Mouse (Mus musculus) midbrain, embryonic 11.5 days (tissue): ENCODE measurements around the gene Gm20605. TPM values are rescaled to one million over a fixed set of nuclear protein-coding genes. Genes with fewer than 3 reads are reported as not detected.

ENCODE experiments used
- ATAC-seq: fragments of 200-750 bp; cut with Nextera tagmentation; 2 replicates; pipeline ENCODE4 v1.8.0; 2017; ENCODE audit warnings: moderate TSS enrichment, moderate library complexity; ENCODE audit not compliant: low FRiP score
- DNase-seq: peaks from one replicate; pipeline ENCODE4 v3.0.0; 2015; ENCODE audit warnings: low spot score; ENCODE audit errors: missing footprints
- H3K27ac ChIP-seq: fragments of 300-500 bp; sonication (generic); 2 replicates; pipeline ENCODE4 v1.5.1; 2014; ENCODE audit warnings: low read depth, low read length
- H3K27me3 ChIP-seq: fragments of 300-500 bp; sonication (generic); 2 replicates; pipeline ENCODE4 v1.6.1; 2014; ENCODE audit warnings: mild to moderate bottlenecking, low read length, moderate library complexity, mixed read lengths; ENCODE audit not compliant: control insufficient read depth, insufficient read depth
- H3K36me3 ChIP-seq: fragments of 300-500 bp; sonication (generic); 2 replicates; pipeline ENCODE4 v1.6.1; 2014; ENCODE audit warnings: mild to moderate bottlenecking, low read length, moderate library complexity, mixed read lengths; ENCODE audit not compliant: control insufficient read depth, insufficient read depth
- H3K4me1 ChIP-seq: fragments of 300-500 bp; sonication (generic); 2 replicates; pipeline ENCODE4 v1.6.1; 2014; ENCODE audit warnings: low read length; ENCODE audit not compliant: control insufficient read depth, insufficient read depth
- H3K4me2 ChIP-seq: fragments of 300-500 bp; sonication (generic); 2 replicates; pipeline ENCODE4 v1.6.1; 2014; ENCODE audit warnings: mild to moderate bottlenecking, moderate library complexity
- H3K4me3 ChIP-seq: fragments of 300-500 bp; sonication (generic); 2 replicates; pipeline ENCODE4 v1.5.1; 2014; ENCODE audit warnings: low read depth, low read length
- H3K9ac ChIP-seq: fragments of 300-500 bp; sonication (generic); 2 replicates; pipeline ENCODE4 v1.6.1; 2014; ENCODE audit warnings: low read length
- H3K9me3 ChIP-seq: fragments of 300-500 bp; sonication (generic); 2 replicates; pipeline ENCODE4 v1.6.1; 2016; ENCODE audit warnings: low read length; ENCODE audit not compliant: control insufficient read depth
- WGBS: fragments of 180-500 bp; shearing (Covaris S2); extraction: QIAGEN DNeasy Blood & Tissue Kit; methylation state at CpG from one replicate; pipeline ENCODE4 v1.1.7; 2014; 5-methylcytosine and 5-hydroxymethylcytosine counted together
- polyA plus RNA-seq: library from polyadenylated mRNA; unstranded; fragments of >200 nt; fragmentation: Nextera tagmentation; extraction: Ambion mirVana; gene quantifications from 2 replicates; pipeline ENCODE4 v1.2.1, GENCODE M21; 2014

The Gm20605 gene
- polyA plus RNA-seq, 1 experiment from 2014 or later = 4.5 TPM

DNA sequence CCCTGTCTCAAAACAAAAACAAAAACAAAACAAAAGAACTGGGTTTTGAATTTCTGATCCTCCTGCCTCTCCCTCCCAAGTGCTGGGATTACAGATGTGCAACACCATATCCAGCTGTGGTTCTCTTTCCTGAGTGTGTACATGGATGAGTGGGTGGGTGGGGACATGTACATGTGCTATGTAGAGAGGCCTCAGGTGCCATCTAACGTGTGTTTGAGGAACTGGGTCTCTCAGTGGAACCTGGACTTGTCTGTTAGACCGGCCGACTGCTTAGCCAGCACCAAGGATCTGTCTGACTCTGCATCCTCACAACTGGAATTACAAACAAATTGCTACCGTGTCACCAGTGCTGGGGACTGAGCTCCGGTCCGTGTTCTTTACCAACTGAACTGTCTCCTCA lies 31.4 kb upstream of the Gm20605 start:
- peak; percentile 59 for DNase-seq
- Histone ChIP-seq H3K9ac (no peak overlapping the region), H3K27ac (no peak overlapping the region), H3K9me3 (no peaks in the 10 kb centered on the region), H3K27me3 (no peaks in the 10 kb centered on the region), H3K4me1 (peaks cover 14% of the 10 kb centered on the region), H3K4me3 (no peak overlapping the region), H3K4me2 (no peak overlapping the region), H3K36me3 (no peaks in the 10 kb centered on the region; the same call in 1 of the 2 replicates)
- ATAC-seq = no peak
- WGBS = 91% methylated on average over 6 of the region's 6 CpGs

DNA sequence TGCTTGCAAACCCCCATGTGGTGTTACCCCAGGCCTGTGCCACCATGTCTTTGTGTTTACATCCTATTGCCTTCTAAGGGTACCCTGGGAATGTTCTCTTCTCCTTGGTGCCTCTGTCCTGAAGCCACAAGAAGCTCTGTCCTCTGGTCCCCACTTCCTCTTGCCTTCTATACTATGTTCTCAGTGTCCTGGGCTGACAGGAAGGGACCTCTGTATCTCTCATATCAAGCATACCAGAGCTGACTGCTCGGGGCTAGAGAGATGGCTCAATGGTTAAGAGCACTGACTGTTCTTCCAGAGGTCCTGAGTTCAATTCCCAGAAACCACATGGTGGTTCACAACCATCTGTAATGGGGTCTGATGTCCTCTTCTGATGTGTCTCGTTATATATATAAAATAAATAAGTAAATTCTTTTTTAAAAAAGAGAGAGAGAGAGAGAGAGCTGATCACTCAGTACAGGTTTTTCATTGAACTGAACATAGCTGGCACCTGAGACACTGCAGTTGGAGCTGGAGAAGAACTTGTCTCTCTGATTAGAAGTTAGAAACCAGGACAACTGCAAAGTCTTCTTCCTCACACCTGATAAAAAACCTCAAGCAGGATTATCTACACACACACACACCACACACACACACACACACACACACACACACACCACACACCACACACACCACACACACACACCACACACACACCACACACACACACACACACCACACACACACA lies 30.7 kb upstream of the Gm20605 start:
- H3K9ac ChIP-seq = no peak overlapping the region
- DNase-seq (no peak), ATAC-seq (no peak)
- peaks cover 14% of the 10 kb centered on the region for H3K4me1 ChIP-seq
- H3K27me3 ChIP-seq = no peaks in the 10 kb centered on the region
- 89% methylated on average over 2 of the region's 2 CpGs for WGBS
- H3K4me2 ChIP-seq = no peak overlapping the region
- no peaks in the 10 kb centered on the region; the same call in 1 of the 2 replicates for H3K36me3 ChIP-seq
- H3K4me3 ChIP-seq = no peak overlapping the region
- H3K9me3 ChIP-seq = no peaks in the 10 kb centered on the region
- H3K27ac ChIP-seq = no peak overlapping the region

DNA sequence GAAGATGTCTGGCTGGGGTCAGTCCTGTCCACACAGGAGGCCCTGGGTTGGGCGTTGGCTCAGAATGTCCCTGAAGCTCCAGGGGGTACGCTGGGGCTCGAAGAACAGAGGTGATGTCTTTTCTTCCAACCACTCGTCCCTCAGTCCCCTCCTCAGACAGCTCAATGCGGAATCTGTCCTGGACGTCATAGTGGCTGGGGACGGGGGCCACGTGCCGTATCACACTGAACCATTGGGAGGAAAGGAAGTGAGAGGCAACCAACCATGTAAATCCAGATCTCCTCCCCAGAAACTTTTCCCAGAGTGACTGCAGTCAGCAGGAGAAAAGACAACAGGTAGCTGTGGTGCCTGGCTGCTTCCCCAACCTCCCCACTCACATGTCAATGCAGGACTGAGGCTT lies 29.4 kb upstream of the Gm20605 start:
- Histone ChIP-seq H3K27ac (no peak overlapping the region), H3K4me2 (peak overlapping the region; percentile 92), H3K9ac (no peak overlapping the region; the same call in 1 of the 2 replicates), H3K4me3 (peak overlapping the region; percentile 49; the same call in 1 of the 2 replicates), H3K9me3 (no peaks in the 10 kb centered on the region), H3K36me3 (no peaks in the 10 kb centered on the region; the same call in 1 of the 2 replicates), H3K4me1 (peaks cover 14% of the 10 kb centered on the region), H3K27me3 (no peaks in the 10 kb centered on the region)
- DNase-seq (no peak), ATAC-seq (no peak)
- WGBS = 54% methylated on average over 9 of the region's 9 CpGs

DNA sequence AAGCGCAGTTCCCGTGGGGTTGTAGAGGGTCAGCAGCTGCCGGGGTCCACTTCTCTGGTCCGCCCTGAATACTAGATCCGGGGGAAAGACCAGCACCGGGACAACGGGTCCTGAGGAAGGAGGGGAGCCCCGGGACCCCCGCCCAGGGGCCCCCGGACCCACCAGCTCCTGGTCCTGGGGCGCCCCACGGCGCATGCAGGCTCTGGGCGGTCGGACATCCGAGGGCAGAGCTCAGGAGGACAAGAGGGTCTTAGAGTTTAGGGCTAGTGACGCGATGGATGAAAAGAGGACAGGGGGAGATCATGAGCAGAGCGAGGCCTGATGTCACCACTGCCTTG lies 28.7 kb upstream of the Gm20605 start:
- no peaks in the 10 kb centered on the region for H3K9me3 ChIP-seq
- no peak overlapping the region; the same call in 1 of the 2 replicates for H3K27ac ChIP-seq
- no peaks in the 10 kb centered on the region; the same call in 1 of the 2 replicates for H3K36me3 ChIP-seq
- H3K27me3 ChIP-seq = no peaks in the 10 kb centered on the region
- H3K9ac ChIP-seq = peak overlapping the region; percentile 74
- no peak; the same call in 1 of the 2 replicates for ATAC-seq
- WGBS = 2% methylated on average over 19 of the region's 19 CpGs
- peaks cover 14% of the 10 kb centered on the region for H3K4me1 ChIP-seq
- DNase-seq = no peak
- H3K4me2 ChIP-seq = peak overlapping the region; percentile 92
- H3K4me3 ChIP-seq = peak overlapping the region; percentile 49

DNA sequence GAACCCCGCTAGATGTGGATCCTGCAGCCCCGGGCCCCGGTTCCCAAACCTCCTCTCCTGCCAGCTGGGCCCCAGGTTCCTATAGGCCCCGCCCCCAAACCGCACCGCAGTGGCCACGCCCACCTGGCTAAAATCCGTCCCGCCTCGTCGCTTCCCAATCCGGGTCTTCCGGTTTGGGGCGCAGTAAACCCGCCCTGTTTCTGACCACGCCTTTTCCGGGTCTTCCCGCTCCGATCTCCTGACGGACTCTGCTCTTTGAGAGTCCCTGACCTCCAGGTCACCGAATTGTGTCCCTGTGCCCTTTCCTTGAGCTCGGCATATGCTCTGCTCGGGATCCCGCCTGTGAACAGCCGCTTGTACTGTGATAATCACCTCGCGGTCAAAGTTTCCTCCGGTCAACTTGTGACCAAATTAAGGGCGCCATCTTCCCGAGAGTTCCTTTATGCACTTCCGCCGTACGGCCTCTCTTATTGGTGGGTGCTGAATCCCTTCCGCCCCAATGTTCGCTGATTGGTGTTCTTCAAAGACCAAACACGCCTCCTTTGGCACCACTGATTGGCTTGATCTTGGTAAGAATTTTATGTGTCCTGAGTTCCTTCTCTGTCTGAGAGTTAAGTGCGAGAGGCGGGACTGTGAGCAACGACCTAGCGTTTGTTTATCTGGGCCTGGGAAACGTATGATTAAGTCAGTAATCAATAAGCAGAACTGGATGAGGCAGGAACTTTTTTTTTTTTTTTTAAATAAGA lies 28.2 kb upstream of the Gm20605 start, which contains the start of gene Mospd3:
Gene Mospd3 (minus strand): TSS at position 440 of the 746 bp plus-strand sequence.
- H3K4me2 ChIP-seq = peak within 1 kb of the TSS; percentile 92
- ATAC-seq (peak; percentile 95), DNase-seq (peak; percentile 100)
- H3K27me3 ChIP-seq = no peaks in the 10 kb centered on the region
- peak within 1 kb of the TSS; percentile 49 for H3K4me3 ChIP-seq
- no peaks in the 10 kb centered on the region; the same call in 1 of the 2 replicates for H3K36me3 ChIP-seq
- peaks cover 14% of the 10 kb centered on the region for H3K4me1 ChIP-seq
- peak within 1 kb of the TSS; percentile 61; the same call in 1 of the 2 replicates for H3K27ac ChIP-seq
- peak within 1 kb of the TSS; percentile 74 for H3K9ac ChIP-seq
- WGBS = under 1% methylated on average over 41 of the region's 41 CpGs
- no peaks in the 10 kb centered on the region for H3K9me3 ChIP-seq

DNA sequence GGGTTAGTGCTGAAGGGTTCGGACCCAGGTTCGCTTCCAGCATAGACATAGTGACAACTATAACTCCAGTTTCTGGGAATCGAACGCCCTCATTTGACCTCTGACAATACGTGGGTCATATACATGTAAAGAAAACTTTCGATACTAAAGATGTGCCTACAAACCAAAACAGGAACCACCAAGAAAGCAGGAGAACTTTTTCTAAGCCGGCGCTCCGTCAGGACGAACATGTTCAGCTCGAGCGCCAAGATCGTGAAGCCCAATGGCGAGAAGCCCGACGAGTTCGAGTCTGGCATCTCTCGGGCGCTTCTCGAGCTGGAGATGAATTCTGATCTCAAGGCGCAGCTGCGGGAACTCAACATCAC lies 27.6 kb upstream of the Gm20605 start:
- Histone ChIP-seq H3K4me3 (peak overlapping the region; percentile 49), H3K4me1 (peaks cover 14% of the 10 kb centered on the region), H3K9ac (peak overlapping the region; percentile 57; the same call in 1 of the 2 replicates), H3K36me3 (no peaks in the 10 kb centered on the region; the same call in 1 of the 2 replicates), H3K9me3 (no peaks in the 10 kb centered on the region), H3K27ac (no peak overlapping the region), H3K4me2 (peak overlapping the region; percentile 92), H3K27me3 (no peaks in the 10 kb centered on the region)
- DNase-seq (peak; percentile 95), ATAC-seq (no peak)
- WGBS = 1% methylated on average over 22 of the region's 22 CpGs

DNA sequence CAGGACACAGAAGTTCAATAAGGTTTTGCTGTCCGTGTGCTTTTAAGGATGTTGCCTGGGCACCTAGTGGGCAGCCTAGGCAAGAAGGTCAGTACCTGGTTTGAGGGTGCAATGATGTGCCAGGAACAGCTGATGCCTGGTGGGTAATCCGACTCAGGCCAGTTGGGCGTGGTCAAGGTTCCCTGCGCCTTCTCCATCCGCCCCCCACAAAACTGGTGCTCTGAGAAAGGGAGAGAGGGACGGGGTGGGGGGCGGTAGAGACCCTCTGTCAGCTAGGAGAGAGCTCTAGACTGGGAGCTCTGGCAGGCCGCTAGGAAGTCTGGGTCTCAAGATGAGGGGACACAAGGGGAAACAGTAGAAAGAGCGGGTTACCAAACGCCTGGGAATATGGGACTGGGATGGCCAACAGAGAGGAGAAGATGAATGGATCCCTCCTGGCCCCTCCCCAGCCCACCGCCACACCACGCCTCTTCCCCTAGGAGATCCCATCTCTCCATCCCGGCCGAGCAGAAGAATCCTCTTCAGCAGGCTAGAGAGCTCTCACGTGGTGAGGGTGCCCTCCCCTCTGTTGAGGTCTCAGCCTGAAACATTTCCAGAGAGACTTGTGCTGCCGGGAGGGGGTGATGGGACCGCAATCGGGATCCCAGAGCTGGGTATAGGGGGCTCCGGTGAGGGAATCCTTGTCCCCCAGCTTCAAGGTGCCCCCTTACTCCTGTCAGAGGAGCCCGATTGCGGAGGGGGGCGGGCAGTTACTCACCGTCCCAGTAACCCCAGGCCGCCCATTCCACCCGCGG lies 20.9 kb upstream of the Gm20605 start:
- H3K4me3 ChIP-seq = 0 out of 2 replicates have a peak overlapping the region, but pooled peaks have one; percentile 3
- peak overlapping the region; percentile 13; the same call in 1 of the 2 replicates for H3K4me2 ChIP-seq
- DNase-seq (peak; percentile 86), ATAC-seq (no peak)
- no peaks in the 10 kb centered on the region for H3K36me3 ChIP-seq
- H3K27me3 ChIP-seq = no peaks in the 10 kb centered on the region; the same call in 1 of the 2 replicates
- H3K9ac ChIP-seq = peak overlapping the region; percentile 36
- 10% methylated on average over 26 of the region's 26 CpGs for WGBS
- H3K27ac ChIP-seq = no peak overlapping the region
- H3K4me1 ChIP-seq = peaks cover 26% of the 10 kb centered on the region
- no peaks in the 10 kb centered on the region for H3K9me3 ChIP-seq

DNA sequence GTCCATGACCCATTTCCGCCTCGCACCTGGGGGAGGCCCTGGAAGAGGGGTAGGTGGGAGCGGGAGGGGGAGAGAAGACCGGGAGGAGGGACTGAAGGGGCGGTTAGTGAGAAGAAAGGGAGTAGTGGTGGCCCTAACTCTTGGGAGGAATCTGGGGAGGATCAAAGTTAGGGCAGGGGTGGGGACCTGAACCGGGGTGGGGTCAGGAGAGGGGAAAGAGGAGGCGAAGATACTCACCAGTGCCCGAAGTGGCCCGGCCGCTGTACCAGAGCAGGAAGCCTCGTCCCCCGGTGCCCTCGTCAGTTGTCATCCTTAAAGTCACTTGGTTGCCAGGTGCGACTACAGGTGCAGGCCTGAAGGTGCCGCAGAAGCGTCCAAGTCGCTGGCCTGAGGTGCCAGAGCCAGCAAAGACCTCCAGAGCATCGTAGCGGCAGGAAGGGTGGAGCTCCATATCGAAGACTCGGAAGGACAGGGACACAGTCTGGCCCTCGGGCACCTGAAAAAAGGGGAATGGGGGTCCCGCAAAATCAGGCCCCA lies 20.3 kb upstream of the Gm20605 start:
- H3K27ac ChIP-seq = no peak overlapping the region
- DNase-seq = no peak

More for the DNA sequence above, 20.3 kb upstream of the Gm20605 start:
- peak overlapping the region; percentile 13; the same call in 1 of the 2 replicates for H3K4me2 ChIP-seq
- peaks cover 26% of the 10 kb centered on the region for H3K4me1 ChIP-seq
- no peaks in the 10 kb centered on the region for H3K9me3 ChIP-seq
- no peak for ATAC-seq
- H3K9ac ChIP-seq = peak overlapping the region; percentile 36
- WGBS = 14% methylated on average over 23 of the region's 23 CpGs
- H3K36me3 ChIP-seq = no peaks in the 10 kb centered on the region
- no peaks in the 10 kb centered on the region; the same call in 1 of the 2 replicates for H3K27me3 ChIP-seq
- 0 out of 2 replicates have a peak overlapping the region, but pooled peaks have one; percentile 3 for H3K4me3 ChIP-seq
